Mouse (Mus musculus) limb, embryonic 15.5 days (tissue): ENCODE data around the gene Olfr1252. TPM values are rescaled to one million over a fixed set of nuclear protein-coding genes. Genes with fewer than 3 reads are reported as not detected.

Source experiments
- ATAC-seq: fragments of 200-750 bp; cut with Nextera tagmentation; 2 replicates; pipeline ENCODE4 v1.8.0; 2017; ENCODE audit warnings: low read depth, moderate TSS enrichment; ENCODE audit not compliant: insufficient number of reproducible peaks, low FRiP score, low TSS enrichment
- H3K27ac ChIP-seq: fragments of 300-500 bp; sonication (generic); 2 replicates; pipeline ENCODE4 v1.5.1; 2015; ENCODE audit warnings: moderate library complexity, mild to moderate bottlenecking, inconsistent platforms
- H3K27me3 ChIP-seq: fragments of 300-500 bp; sonication (generic); 2 replicates; pipeline ENCODE4 v1.6.1; 2015; ENCODE audit warnings: inconsistent platforms
- H3K36me3 ChIP-seq: fragments of 300-500 bp; sonication (generic); 2 replicates; pipeline ENCODE4 v1.6.1; 2015; ENCODE audit warnings: inconsistent platforms
- H3K4me1 ChIP-seq: fragments of 300-500 bp; sonication (generic); 2 replicates; pipeline ENCODE4 v1.6.1; 2015; ENCODE audit warnings: inconsistent platforms
- H3K4me2 ChIP-seq: fragments of 300-500 bp; sonication (generic); 2 replicates; pipeline ENCODE4 v1.6.1; 2015; ENCODE audit warnings: mild to moderate bottlenecking, inconsistent platforms
- H3K4me3 ChIP-seq: fragments of 300-500 bp; sonication (generic); 2 replicates; pipeline ENCODE4 v1.5.1; 2015; ENCODE audit warnings: mild to moderate bottlenecking, inconsistent platforms
- H3K9ac ChIP-seq: fragments of 300-500 bp; sonication (generic); 2 replicates; pipeline ENCODE4 v1.6.1; 2015; ENCODE audit warnings: inconsistent platforms
- H3K9me3 ChIP-seq: fragments of 300-500 bp; sonication (generic); 2 replicates; pipeline ENCODE4 v1.6.1; 2016; ENCODE audit warnings: inconsistent platforms
- WGBS: fragments of 180-500 bp; shearing (Covaris S2); methylation state at CpG from one replicate; pipeline ENCODE4 v1.1.7; 2015; 5-methylcytosine and 5-hydroxymethylcytosine counted together
- polyA plus RNA-seq: library from polyadenylated mRNA; unstranded; fragments of >200 nt; fragmentation: Nextera tagmentation; extraction: Ambion mirVana; gene quantifications from 2 replicates; pipeline ENCODE4 v1.2.1, GENCODE M21; 2015

Gene Olfr1252
- polyA plus RNA-seq, result not detected in 2 replicates

DNA sequence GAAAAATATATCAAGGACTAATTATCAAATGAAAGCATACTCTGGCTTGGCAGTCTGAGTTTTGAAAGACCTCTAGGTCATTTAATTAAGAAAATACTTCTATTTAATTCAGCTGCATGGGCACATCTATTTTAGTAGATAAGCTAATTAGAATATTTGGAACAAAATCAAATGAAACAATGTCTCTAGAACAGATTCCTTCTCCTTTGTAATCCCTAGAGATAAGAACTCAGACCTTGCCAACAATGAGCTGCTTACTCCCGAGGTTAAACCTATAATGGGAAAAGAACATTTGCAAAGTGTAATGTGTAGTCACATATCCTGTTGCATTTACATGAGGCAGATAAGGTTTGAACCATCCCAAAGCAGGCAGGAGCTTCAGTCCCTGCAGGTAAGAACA, at the start of gene Olfr1252:
Olfr1252 (minus strand) TSS at position 101 of the 400 bp plus-strand sequence.
- 48% methylated on average over 1 of the region's 1 CpGs for WGBS
- Histone ChIP-seq H3K4me2 (no peak within 1 kb of the TSS), H3K9me3 (no peaks in the 10 kb centered on the region), H3K36me3 (no peaks in the 10 kb centered on the region), H3K27me3 (no peaks in the 10 kb centered on the region), H3K9ac (no peak within 1 kb of the TSS), H3K4me1 (no peaks in the 10 kb centered on the region), H3K4me3 (no peak within 1 kb of the TSS), H3K27ac (no peak within 1 kb of the TSS)
- ATAC-seq, result no peak

DNA sequence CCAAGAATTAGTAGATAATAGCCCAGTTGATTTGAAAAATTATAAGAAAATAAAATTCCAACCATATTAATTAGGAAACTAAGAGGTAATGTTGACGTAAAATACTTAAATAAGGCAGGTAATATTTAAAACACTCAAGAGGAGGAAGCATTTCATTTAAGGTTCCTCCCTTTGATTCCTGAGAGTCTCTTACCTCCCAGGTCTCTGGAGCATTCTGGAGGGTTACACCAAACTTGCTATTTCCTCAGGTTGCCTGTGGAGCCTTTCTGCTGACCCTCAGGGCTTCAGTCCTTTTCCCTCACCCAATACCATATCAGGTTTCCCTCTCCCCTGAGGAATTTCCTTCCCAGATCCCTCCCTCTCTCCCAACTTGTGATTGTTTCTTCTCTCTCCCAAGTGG, 32.2 kb upstream of the Olfr1252 start, which contains the start of gene Olfr1253:
Olfr1253 (minus strand) TSS at position 101 of the 400 bp plus-strand sequence.
- no peak within 1 kb of the TSS for H3K9ac ChIP-seq
- H3K36me3 ChIP-seq, result no peaks in the 10 kb centered on the region
- no peak within 1 kb of the TSS for H3K4me3 ChIP-seq
- ATAC-seq, result no peak
- 70% methylated on average over 1 of the region's 1 CpGs for whole genome bisulfite sequencing
- H3K27ac ChIP-seq, result no peak within 1 kb of the TSS
- H3K27me3 ChIP-seq, result no peaks in the 10 kb centered on the region
- no peaks in the 10 kb centered on the region for H3K4me1 ChIP-seq
- H3K9me3 ChIP-seq, result no peaks in the 10 kb centered on the region
- H3K4me2 ChIP-seq, result no peak within 1 kb of the TSS

DNA sequence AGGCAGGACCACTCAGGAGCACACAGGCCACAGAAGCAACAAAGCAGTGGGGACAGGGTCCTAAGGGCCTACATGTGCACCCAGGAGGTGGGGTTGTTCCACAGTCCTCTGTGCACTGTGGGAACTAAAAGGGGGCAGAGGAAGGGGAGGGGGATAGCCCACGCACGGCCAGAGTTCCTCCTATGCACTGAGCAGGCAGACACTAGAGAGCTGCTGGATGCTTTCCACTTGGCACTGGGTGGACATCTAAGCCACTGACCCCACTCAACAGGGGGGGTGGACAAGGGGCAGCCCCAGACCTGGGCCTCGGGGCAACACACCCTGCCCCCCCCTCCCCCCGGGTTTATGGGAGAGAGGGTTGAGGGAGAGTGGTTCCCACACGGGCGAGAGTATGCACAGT, 32.8 kb downstream of the Olfr1252 start:
- H3K9me3 ChIP-seq, result no peaks in the 10 kb centered on the region
- no peaks in the 10 kb centered on the region for H3K4me1 ChIP-seq
- 85% methylated on average over 6 of the region's 6 CpGs for WGBS
- no peaks in the 10 kb centered on the region for H3K27me3 ChIP-seq
- H3K36me3 ChIP-seq, result no peaks in the 10 kb centered on the region
- H3K4me3 ChIP-seq, result no peak overlapping the region
- ATAC-seq, result no peak
- no peak overlapping the region for H3K9ac ChIP-seq
- H3K27ac ChIP-seq, result no peak overlapping the region
- H3K4me2 ChIP-seq, result no peak overlapping the region

DNA sequence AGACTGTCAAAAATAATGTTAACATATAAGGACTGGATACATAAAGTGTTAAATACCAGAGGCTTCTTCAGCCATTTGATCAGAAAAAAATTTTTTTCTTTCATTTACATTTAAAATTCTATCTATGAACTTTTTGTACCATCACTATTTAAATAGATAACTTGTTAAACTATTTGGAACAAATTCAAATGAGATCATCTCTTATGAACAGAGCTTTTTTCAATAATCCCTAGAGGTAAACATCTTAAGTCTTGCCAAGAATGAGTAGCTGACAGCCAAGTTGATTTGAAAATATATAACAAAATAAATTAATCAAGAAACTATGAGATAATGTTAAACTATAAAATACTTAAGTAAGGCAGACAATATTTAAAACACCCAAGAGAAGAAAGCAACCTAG, 53.0 kb downstream of the Olfr1252 start, which contains the start of gene Olfr1251:
Olfr1251 (minus strand) TSS at position 101 of the 400 bp plus-strand sequence.
- no peak for ATAC-seq
- Histone ChIP-seq H3K27me3 (no peaks in the 10 kb centered on the region), H3K9me3 (no peaks in the 10 kb centered on the region), H3K36me3 (no peaks in the 10 kb centered on the region), H3K4me3 (no peak within 1 kb of the TSS), H3K4me1 (no peaks in the 10 kb centered on the region), H3K9ac (no peak within 1 kb of the TSS), H3K27ac (no peak within 1 kb of the TSS), H3K4me2 (no peak within 1 kb of the TSS)

Other genes with a start within 250 kb of the Olfr1252 start
- gene Olfr1241, start 237.9 kb downstream of the Olfr1252 start, polyA plus RNA-seq, result not detected in 2 replicates
- gene Olfr1242, start 226.7 kb downstream of the Olfr1252 start, polyA plus RNA-seq, result not detected in 2 replicates
- not detected in 2 replicates for gene Olfr1243, start 193.5 kb downstream of the Olfr1252 start, polyA plus RNA-seq
- gene Olfr1245, start 146.6 kb downstream of the Olfr1252 start, polyA plus RNA-seq, result not detected in 2 replicates
- not detected in 2 replicates for gene Olfr1246, start 131.9 kb downstream of the Olfr1252 start, polyA plus RNA-seq
- not detected in 2 replicates for gene Olfr1247, start 110.9 kb downstream of the Olfr1252 start, polyA plus RNA-seq
- not detected in 2 replicates for gene Olfr1248, start 106.8 kb downstream of the Olfr1252 start, polyA plus RNA-seq
- not detected in 2 replicates for gene Olfr1249, start 90.0 kb downstream of the Olfr1252 start, polyA plus RNA-seq
- not detected in 2 replicates for gene Olfr1250, start 63.5 kb downstream of the Olfr1252 start, polyA plus RNA-seq
- gene Olfr1251, start 53.1 kb downstream of the Olfr1252 start, polyA plus RNA-seq, result not detected in 2 replicates
- gene Olfr1253, start 32.1 kb upstream of the Olfr1252 start, polyA plus RNA-seq, result not detected in 2 replicates
- not detected in 2 replicates for gene Olfr1254, start 68.6 kb upstream of the Olfr1252 start, polyA plus RNA-seq
- gene Olfr1255, start 87.0 kb upstream of the Olfr1252 start, polyA plus RNA-seq, result not detected in 2 replicates
- gene Olfr1256, start 116.5 kb upstream of the Olfr1252 start, polyA plus RNA-seq, result not detected in 2 replicates
- not detected in 2 replicates for gene Olfr48, start 123.2 kb upstream of the Olfr1252 start, polyA plus RNA-seq
- gene Olfr1257, start 153.4 kb upstream of the Olfr1252 start, polyA plus RNA-seq, result not detected in 2 replicates
- gene Olfr1258, start 202.3 kb upstream of the Olfr1252 start, polyA plus RNA-seq, result not detected in 2 replicates
- gene Olfr1259, start 223.7 kb upstream of the Olfr1252 start, polyA plus RNA-seq, result not detected in 2 replicates
- gene Olfr1260, start 249.3 kb upstream of the Olfr1252 start, polyA plus RNA-seq, result not detected in 2 replicates